Mouse (Mus musculus) CH12.LX (cell line): ENCODE measurements at regions not wholly inside any gene's neighbourhood (a gene's known extent, or its start where the extent isn't known, plus 50 kb on each side); places are given as distances from the start of the nearest gene placed in this dataset.

ENCODE experiments used
- DNase-seq: peaks from one replicate; pipeline ENCODE4 v3.0.0-alpha.2; 2013; ENCODE audit errors: extremely low read depth
- H3K27ac ChIP-seq: 2 replicates; pipeline ENCODE4 v1.5.1; 2012; ENCODE audit warnings: low read depth, mild to moderate bottlenecking, control low read depth, moderate library complexity; ENCODE audit not compliant: insufficient read depth
- H3K27me3 ChIP-seq: replicated peaks from 2 replicates; pipeline ENCODE3; 2012; ENCODE audit warnings: inconsistent platforms
- H3K36me3 ChIP-seq, 2 experiments: replicated peaks in 1 of 2; 2 replicates each; pipeline versions ENCODE3 to v1.6.1; 2012; ENCODE audit warnings: inconsistent platforms in 1 of 2, low read length in 1 of 2, mild to moderate bottlenecking in 1 of 2, mixed read lengths in 1 of 2, moderate library complexity in 1 of 2; ENCODE audit not compliant: control insufficient read depth in 1 of 2, insufficient read depth in 1 of 2
- H3K4me1 ChIP-seq, 2 experiments: 2 replicates each; pipeline ENCODE4 v1.6.1; 2012; ENCODE audit warnings: inconsistent platforms in 1 of 2, moderate library complexity in 1 of 2; ENCODE audit not compliant: insufficient read depth in 2 of 2, control insufficient read depth in 1 of 2
- H3K4me2 ChIP-seq: 2 replicates; pipeline ENCODE4 v1.6.1; 2012; ENCODE audit warnings: low read depth, mild to moderate bottlenecking, control low read depth; ENCODE audit not compliant: poor library complexity, insufficient read depth, severe bottlenecking
- H3K4me3 ChIP-seq, 3 experiments: fragments of 150-350 bp in 1 of 3; sonication (generic) in 1 of 3; replicated peaks in 1 of 3; 2 replicates each; pipeline versions ENCODE3 to v1.5.1; 2011 to 2012; ENCODE audit warnings: low read depth in 2 of 3, low read length in 2 of 3, mild to moderate bottlenecking in 2 of 3, moderate library complexity in 2 of 3, control low read depth in 1 of 3, improper control_type of control experiment in 1 of 3, inconsistent platforms in 1 of 3, mixed read lengths in 1 of 3; ENCODE audit not compliant: poor library complexity in 1 of 3
- H3K79me2 ChIP-seq: replicated peaks from 2 replicates; pipeline ENCODE4 v1.6.1; 2012; ENCODE audit warnings: mild to moderate bottlenecking, moderate library complexity; ENCODE audit not compliant: control insufficient read depth, poor library complexity, insufficient read depth, severe bottlenecking; ENCODE audit errors: extremely low read depth
- H3K9ac ChIP-seq: 2 replicates; pipeline ENCODE4 v1.6.1; 2012; ENCODE audit warnings: low read depth, mild to moderate bottlenecking, control low read depth, moderate library complexity; ENCODE audit not compliant: insufficient read depth
- H3K9me3 ChIP-seq: replicated peaks from 2 replicates; pipeline ENCODE3; 2012; ENCODE audit warnings: low read length, inconsistent platforms, mixed read lengths
- BHLHE40 ChIP-seq: IDR thresholded peaks from 2 replicates; pipeline ENCODE4 v1.6.1; 2011; ENCODE audit warnings: mild to moderate bottlenecking, low read depth, low read length, improper control_type of control experiment
- CHD2 ChIP-seq: IDR thresholded peaks from 2 replicates; pipeline ENCODE4 v1.6.1; 2011; ENCODE audit warnings: low read length, improper control_type of control experiment
- CTCF ChIP-seq, 2 experiments: IDR thresholded peaks in 1 of 2; conservative IDR thresholded peaks in 1 of 2; 2 replicates each; pipeline ENCODE4 v1.5.1; 2011 to 2012; ENCODE audit warnings: low read depth in 2 of 2, low read length in 2 of 2, improper control_type of control experiment in 1 of 2, inconsistent platforms in 1 of 2, mild to moderate bottlenecking in 1 of 2, moderate library complexity in 1 of 2
- E2F4 ChIP-seq: IDR thresholded peaks from 2 replicates; pipeline ENCODE4 v1.6.1; 2011; ENCODE audit warnings: low read depth, low read length, improper control_type of control experiment; ENCODE audit not compliant: insufficient replicate concordance
- EP300 ChIP-seq: IDR thresholded peaks from 2 replicates; pipeline ENCODE4 v1.6.1; 2011; ENCODE audit warnings: low read length, improper control_type of control experiment
- ETS1 ChIP-seq: conservative IDR thresholded peaks from 2 replicates; pipeline ENCODE4 v1.6.1; 2012; ENCODE audit warnings: low read depth, mild to moderate bottlenecking, inconsistent platforms, low read length, improper control_type of control experiment, moderate library complexity
- JUN ChIP-seq: IDR thresholded peaks from 2 replicates; pipeline ENCODE4 v1.6.1; 2011; ENCODE audit warnings: low read depth, mild to moderate bottlenecking, low read length, improper control_type of control experiment, moderate library complexity; ENCODE audit not compliant: insufficient read depth
- JUND ChIP-seq: conservative IDR thresholded peaks from 2 replicates; pipeline ENCODE4 v1.6.1; 2011; ENCODE audit warnings: low read depth, low read length, improper control_type of control experiment
- KAT2A ChIP-seq: IDR thresholded peaks from 2 replicates; pipeline ENCODE4 v1.6.1; 2012; ENCODE audit warnings: low read length, improper control_type of control experiment, inconsistent platforms; ENCODE audit not compliant: insufficient replicate concordance
- MAX ChIP-seq: IDR thresholded peaks from 2 replicates; pipeline ENCODE4 v1.6.1; 2011; ENCODE audit warnings: low read length, improper control_type of control experiment
- MXI1 ChIP-seq: IDR thresholded peaks from 2 replicates; pipeline ENCODE4 v1.6.1; 2011; ENCODE audit warnings: mild to moderate bottlenecking, low read depth, low read length, improper control_type of control experiment
- MYC ChIP-seq: IDR thresholded peaks from 2 replicates; pipeline ENCODE4 v1.6.1; 2011; ENCODE audit warnings: low read depth, mild to moderate bottlenecking, improper control_type of control experiment, low read length
- PAX5 ChIP-seq: IDR thresholded peaks from 2 replicates; pipeline ENCODE4 v1.6.1; 2012; ENCODE audit warnings: low read length, inconsistent platforms, mixed read lengths
- POLR2A ChIP-seq: IDR thresholded peaks from 2 replicates; pipeline ENCODE4 v1.6.1; 2011; ENCODE audit warnings: low read depth, mild to moderate bottlenecking, improper control_type of control experiment, low read length
- POLR2AphosphoS2 ChIP-seq: IDR thresholded peaks from 2 replicates; pipeline ENCODE4 v1.6.1; 2011; ENCODE audit warnings: low read depth, low read length, improper control_type of control experiment
- RAD21 ChIP-seq: IDR thresholded peaks from 2 replicates; pipeline ENCODE4 v1.6.1; 2011; ENCODE audit warnings: low read depth, mild to moderate bottlenecking, low read length, improper control_type of control experiment, moderate library complexity
- RCOR1 ChIP-seq: conservative IDR thresholded peaks from 2 replicates; pipeline ENCODE4 v1.6.1; 2012; ENCODE audit warnings: low read depth, mild to moderate bottlenecking, inconsistent platforms, low read length, improper control_type of control experiment
- SIN3A ChIP-seq: IDR thresholded peaks from 2 replicates; pipeline ENCODE4 v1.6.1; 2012; ENCODE audit warnings: low read length, improper control_type of control experiment, inconsistent platforms
- TBP ChIP-seq: conservative IDR thresholded peaks from 2 replicates; pipeline ENCODE4 v1.6.1; 2011; ENCODE audit warnings: low read depth, low read length, improper control_type of control experiment
- UBTF ChIP-seq: IDR thresholded peaks from 2 replicates; pipeline ENCODE4 v1.6.1; 2012; ENCODE audit warnings: low read depth, mild to moderate bottlenecking, inconsistent platforms, low read length, improper control_type of control experiment, moderate library complexity
- USF1 ChIP-seq: IDR thresholded peaks from 2 replicates; pipeline ENCODE4 v1.6.1; 2014; ENCODE audit warnings: low read depth, mild to moderate bottlenecking, inconsistent platforms, low read length, improper control_type of control experiment
- USF2 ChIP-seq: conservative IDR thresholded peaks from 2 replicates; pipeline ENCODE4 v1.6.1; 2011; ENCODE audit warnings: low read depth, low read length, improper control_type of control experiment
- ZC3H11A ChIP-seq: IDR thresholded peaks from 2 replicates; pipeline ENCODE4 v1.6.1; 2012; ENCODE audit warnings: low read depth, mild to moderate bottlenecking, inconsistent platforms, low read length, improper control_type of control experiment
- ZKSCAN1 ChIP-seq: IDR thresholded peaks from 2 replicates; pipeline ENCODE4 v1.6.1; 2012; ENCODE audit warnings: low read depth, inconsistent platforms, low read length, improper control_type of control experiment, borderline replicate concordance
- ZMIZ1 ChIP-seq: IDR thresholded peaks from 2 replicates; pipeline ENCODE4 v1.6.1; 2012; ENCODE audit warnings: low read depth, mild to moderate bottlenecking, inconsistent platforms, low read length, improper control_type of control experiment
- dilution Hi-C: fragments of 300-500 bp; cut with MboI; formaldehyde crosslinking; loops from 2 replicates; pipeline ENCODE4 v1.14.3; 2020; ENCODE audit warnings: low sequenced_read_pairs; ENCODE audit not compliant: extremely low pct_unique_long_range_greater_than_20kb, extremely low pct_ligation_motif_present
- in situ Hi-C: fragments of 300-500 bp; cut with MboI; formaldehyde crosslinking; loops from 3 replicates; pipeline ENCODE4 v1.14.3; 2019; ENCODE audit warnings: low sequenced_read_pairs, low pct_ligation_motif_present, low pct_unique_long_range_greater_than_20kb, mixed read lengths

DNA sequence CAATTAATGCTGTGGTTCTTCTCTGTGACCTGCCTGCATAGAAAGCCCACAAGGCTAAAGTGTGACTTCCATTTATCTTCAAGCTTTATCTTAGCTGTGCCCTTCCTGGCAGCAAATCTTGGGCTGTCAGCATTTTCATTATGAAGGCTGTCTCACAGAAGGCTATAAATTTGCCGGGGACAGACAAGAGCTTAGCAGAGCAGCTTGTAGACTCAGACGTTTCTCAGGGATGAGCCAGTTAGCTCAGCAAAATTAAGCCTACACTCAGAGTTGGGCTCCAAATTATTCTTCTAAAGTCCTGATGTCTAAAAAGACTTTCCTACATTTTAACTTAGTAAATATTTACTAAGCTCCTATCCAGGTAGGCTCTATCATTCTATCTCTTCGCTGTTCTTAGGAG is 112.9 kb upstream of the Ngly1 start:
- in situ Hi-C loops (no loop called here), dilution Hi-C loops (no loop called here)
- peaks cover 2% of the 10 kb centered on the region for H3K9me3 ChIP-seq
- TF ChIP-seq POLR2AphosphoS2: no peak
- no peak for TF ChIP-seq USF2
- TF ChIP-seq POLR2A: no peak
- no peak for TF ChIP-seq MXI1
- TF ChIP-seq ZC3H11A: no peak
- TF ChIP-seq ZKSCAN1: no peak
- no peak for TF ChIP-seq ZMIZ1
- TF ChIP-seq CHD2: no peak
- TF ChIP-seq RAD21: no peak
- TF ChIP-seq MAX: no peak
- TF ChIP-seq CTCF (conservative IDR thresholded peaks at IDR 0.05 in 1 of 2, IDR thresholded peaks at IDR 0.05 in 1 of 2; ENCODE audit: low read depth in 2 of 2, low read length in 2 of 2): no peak
- no peak for TF ChIP-seq KAT2A
- no peaks in the 10 kb centered on the region for H3K79me2 ChIP-seq
- H3K36me3 ChIP-seq: no peaks in the 10 kb centered on the region
- no peaks in the 10 kb centered on the region for H3K27me3 ChIP-seq
- no peak overlapping the region for H3K4me3 ChIP-seq
- DNase-seq: no peak
- no peak overlapping the region for H3K9ac ChIP-seq
- H3K4me1 ChIP-seq: no peaks in the 10 kb centered on the region
- no peak overlapping the region for H3K4me2 ChIP-seq
- no peak overlapping the region for H3K27ac ChIP-seq

DNA sequence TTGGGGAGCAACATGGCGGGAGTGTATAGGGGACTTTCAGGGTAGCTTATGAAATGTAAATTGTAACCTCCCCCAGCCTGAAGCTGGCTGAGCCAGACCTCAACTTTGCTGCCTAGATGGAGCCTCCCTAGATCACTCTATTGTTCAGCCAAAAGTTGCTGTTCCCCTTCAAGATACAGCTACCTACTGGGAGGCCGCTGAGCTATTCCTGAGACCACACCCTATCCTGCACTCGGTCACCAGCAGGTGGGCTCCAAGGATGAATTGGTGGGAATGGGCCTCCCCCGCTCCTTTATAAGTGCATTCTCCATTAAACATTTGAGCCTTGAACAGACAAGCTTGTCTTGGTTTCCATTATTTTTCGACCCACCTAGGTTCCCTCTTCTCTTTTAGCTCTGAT is 104.8 kb upstream of the Ngly1 start:
- Histone ChIP-seq H3K9ac (no peak overlapping the region), H3K27me3 (no peaks in the 10 kb centered on the region), H3K79me2 (no peaks in the 10 kb centered on the region), H3K27ac (no peak overlapping the region), H3K4me2 (no peak overlapping the region), H3K36me3 (no peaks in the 10 kb centered on the region), H3K4me1 (no peaks in the 10 kb centered on the region), H3K4me3 (no peak overlapping the region), H3K9me3 (no peaks in the 10 kb centered on the region)
- no peak for TF ChIP-seq ETS1
- no peak for TF ChIP-seq EP300
- TF ChIP-seq UBTF: no peak
- dilution Hi-C loops (no loop called here), in situ Hi-C loops (no loop called here)
- no peak for DNase-seq

DNA sequence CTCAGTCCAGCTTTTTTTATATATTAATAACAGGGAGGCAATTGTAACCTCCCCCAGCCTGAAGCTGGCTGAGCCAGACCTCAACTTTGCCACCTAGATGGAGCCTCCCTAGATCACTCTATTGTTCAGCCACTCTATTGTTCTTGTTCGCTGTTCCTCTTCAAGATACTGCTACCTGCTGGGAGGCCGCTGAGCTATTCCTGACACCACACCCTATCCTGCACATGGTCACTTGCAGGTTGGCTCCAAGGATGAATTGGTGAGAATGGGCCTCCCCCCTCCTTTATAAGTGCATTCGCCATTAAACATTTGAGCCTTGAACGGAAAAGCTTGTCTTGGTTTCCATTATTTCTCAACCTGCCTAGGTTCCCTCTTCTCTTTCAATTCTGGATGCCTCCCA is 102.3 kb upstream of the Ngly1 start:
- dilution Hi-C loops: no loop called here
- no peak for TF ChIP-seq JUND
- TF ChIP-seq MYC: no peak
- no peak for TF ChIP-seq SIN3A
- TF ChIP-seq E2F4: no peak
- TF ChIP-seq USF1: no peak
- no peak for TF ChIP-seq POLR2AphosphoS2
- TF ChIP-seq POLR2A: no peak
- no peak for TF ChIP-seq PAX5
- TF ChIP-seq CHD2: no peak
- TF ChIP-seq MAX: no peak
- TF ChIP-seq JUN: no peak
- no peak for TF ChIP-seq TBP
- TF ChIP-seq CTCF (conservative IDR thresholded peaks at IDR 0.05 in 1 of 2, IDR thresholded peaks at IDR 0.05 in 1 of 2; ENCODE audit: low read depth in 2 of 2, low read length in 2 of 2): no peak
- no peak for TF ChIP-seq RCOR1
- no peak for TF ChIP-seq BHLHE40
- TF ChIP-seq, all 38 proteins: peak for 0
- DNase-seq: no peak
- in situ Hi-C loops: no loop called here
- Histone ChIP-seq H3K9me3 (no peaks in the 10 kb centered on the region), H3K9ac (no peak overlapping the region), H3K36me3 (no peaks in the 10 kb centered on the region), H3K79me2 (no peaks in the 10 kb centered on the region), H3K4me2 (no peak overlapping the region), H3K27ac (no peak overlapping the region), H3K4me1 (no peaks in the 10 kb centered on the region), H3K4me3 (no peak overlapping the region), H3K27me3 (no peaks in the 10 kb centered on the region)
